Mouse (Mus musculus) cerebellum, postnatal 4 days (tissue): ENCODE measurements at regions not wholly inside any gene's neighbourhood (a gene's known extent, or its start where the extent isn't known, plus 50 kb on each side); places are given as distances from the start of the nearest gene placed in this dataset.
"Not testable (repeated sequence)": the region's sequence is repeated elsewhere in the genome, so short reads cannot be mapped to it uniquely, and the experiment has no call there.

Experiments used
- DNase-seq, 2 experiments: peaks; one replicate each; pipeline ENCODE4 v3.0.0; 2022; ENCODE audit warnings: low spot score in 2 of 2, mixed read lengths in 1 of 2

- peak; percentile 29 to 61 for DNase-seq
Measured at GRCm38 (mm10) chr10:26139100-26140093, 60.5 kb upstream of the Tmem200a start.

- peak in 1 of 2 experiments; percentile 32 for DNase-seq
Measured at GRCm38 (mm10) chr10:26152586-26152985, 73.7 kb upstream of the Tmem200a start.

GRCm38 (mm10) chr10:26158786-26159185 lies 70.7 kb upstream of the Samd3 start:
- no peak for DNase-seq

GRCm38 (mm10) chr10:26161139-26161538 lies 68.4 kb upstream of the Samd3 start:
- DNase-seq = not testable (repeated sequence)

- DNase-seq = no peak
Measured at GRCm38 (mm10) chr10:26164531-26164930, 65.0 kb upstream of the Samd3 start.

- DNase-seq = no peak
Measured at GRCm38 (mm10) chr10:26177591-26177990, 51.9 kb upstream of the Samd3 start.

GRCm38 (mm10) chr10:26178356-26178755 lies 51.2 kb upstream of the Samd3 start:
- no peak for DNase-seq
